Mouse (Mus musculus): Measurements from ENCODE around the gene Alk.

DNA sequence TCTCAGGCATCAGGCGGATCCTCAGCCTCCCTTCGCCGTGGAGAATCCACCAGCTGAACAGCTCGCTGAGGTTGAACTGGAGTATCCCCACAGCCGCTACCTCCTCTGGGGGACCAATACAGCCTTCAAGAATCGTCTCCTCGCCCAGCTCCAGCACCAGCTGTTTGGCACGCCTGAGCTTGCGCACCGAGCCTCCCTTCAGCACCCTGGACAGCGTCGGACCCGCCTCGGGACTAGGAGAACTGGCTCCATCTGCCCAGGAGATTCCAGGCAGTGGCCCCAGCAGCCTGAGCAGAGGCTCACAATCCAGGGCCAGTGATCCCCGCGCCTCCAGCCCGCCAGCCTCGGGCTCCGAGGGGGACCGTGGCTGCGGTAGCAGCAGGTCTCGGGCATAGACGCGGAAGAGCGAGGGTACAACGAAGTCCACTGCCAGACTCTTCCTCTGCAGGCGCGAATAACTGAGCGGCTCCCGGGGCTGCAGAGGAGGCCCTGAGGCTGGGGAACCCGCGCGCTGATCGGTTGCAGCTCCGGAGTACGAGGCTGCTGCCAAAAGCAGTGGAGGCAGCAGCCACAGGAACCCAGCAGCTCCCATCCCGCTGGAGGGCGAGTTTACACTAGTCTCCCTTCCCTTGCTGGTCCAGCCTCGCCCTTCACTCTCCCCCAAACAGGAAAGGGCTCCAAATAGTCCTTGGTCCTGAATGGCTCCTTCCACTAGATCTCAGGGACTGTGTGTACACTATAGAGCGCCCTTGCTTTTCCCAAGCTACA lies 1.1 kb downstream of the Alk start:
- TF ChIP-seq CTCF (IDR thresholded peaks at IDR 0.05; ENCODE audit: low read depth, low read length) (no peak), POLR2A (IDR thresholded peaks at IDR 0.05; ENCODE audit: extremely low read depth, insufficient read depth, low read length) (no peak)
